ENCODE assay signal across 9 mouse cellular contexts in genomic region chr4:47608673-47609072, GRCm38 (mm10).
DNase-seq lines count a peak whose midpoint lies in the region; ATAC-seq lines count a peak whose summit lies in the region.
"Had no signal": no experiment of that assay in that cellular context is flagged by ENCODE, and none has a peak within 500 bp of the region (broad histone marks: within the 10 kb centered on the region; RNA-seq: fewer than 3 reads in every experiment).

No protein-coding gene starts in this region.

- H3K9me3 ChIP-seq in midbrain, embryonic 13.5 days = no peaks in the 10 kb centered on the region
- no peaks in the 10 kb centered on the region for H3K9me3 ChIP-seq in midbrain, embryonic 10.5 days (replicated peaks)
- no peaks in the 10 kb centered on the region for H3K9me3 ChIP-seq in forebrain, embryonic 15.5 days

- DNase-seq in midbrain, embryonic 10.5 days (ENCODE audit: low spot score) = no peak
- DNase-seq in layer of hippocampus, postnatal 25 days (ENCODE audit: extremely low spot score in 1 of 2, low spot score in 1 of 2) = peak; percentile 74 to 78
- peak; percentile 86 to 91 for DNase-seq in right cerebral cortex, postnatal 36 days (ENCODE audit: low spot score in 2 of 2)
- DNase-seq in neural tube, embryonic 10.5 days (ENCODE audit: extremely low spot score, low spot score) = no peak
- DNase-seq in lung, postnatal 4 days = no peak
- DNase-seq in thymus, adult 18-20 months = no peak
- DNase-seq: gastrocnemius, postnatal 36 days had no signal

- no peak overlapping the region for H3K27ac ChIP-seq in midbrain, embryonic 13.5 days
- H3K27ac ChIP-seq in midbrain, embryonic 10.5 days (replicated peaks) = no peak overlapping the region
- peak overlapping the region; percentile 71 for H3K27ac ChIP-seq in forebrain, embryonic 15.5 days (replicated peaks)

- peaks cover 14% of the 10 kb centered on the region for H3K4me1 ChIP-seq in midbrain, embryonic 13.5 days (replicated peaks)
- peaks cover 16% of the 10 kb centered on the region for H3K4me1 ChIP-seq in midbrain, embryonic 10.5 days
- peaks cover 24% of the 10 kb centered on the region for H3K4me1 ChIP-seq in forebrain, embryonic 15.5 days

- H3K36me3 ChIP-seq in midbrain, embryonic 13.5 days = no peaks in the 10 kb centered on the region
- H3K36me3 ChIP-seq in midbrain, embryonic 10.5 days = no peaks in the 10 kb centered on the region
- no peaks in the 10 kb centered on the region for H3K36me3 ChIP-seq in forebrain, embryonic 15.5 days

- H3K4me3 ChIP-seq in midbrain, embryonic 13.5 days (replicated peaks) = no peak overlapping the region
- no peak overlapping the region for H3K4me3 ChIP-seq in midbrain, embryonic 10.5 days
- H3K4me3 ChIP-seq in forebrain, embryonic 15.5 days = no peak overlapping the region

- WGBS in midbrain, embryonic 13.5 days = 40% methylated on average over 5 of the region's 5 CpGs
- 55% methylated on average over 5 of the region's 5 CpGs for WGBS in midbrain, embryonic 10.5 days
- WGBS in forebrain, embryonic 15.5 days = 12% methylated on average over 5 of the region's 5 CpGs

- ATAC-seq in midbrain, embryonic 13.5 days = 0 out of 2 replicates have a peak, but pooled peaks have one; percentile 14
- ATAC-seq in forebrain, embryonic 15.5 days (replicated peaks) = peak; percentile 75

- no peak overlapping the region for H3K9ac ChIP-seq in midbrain, embryonic 13.5 days (replicated peaks)
- H3K9ac ChIP-seq in forebrain, embryonic 15.5 days (replicated peaks) = no peak overlapping the region

- H3K27me3 ChIP-seq in midbrain, embryonic 13.5 days = no peaks in the 10 kb centered on the region
- H3K27me3 ChIP-seq in midbrain, embryonic 10.5 days (ENCODE audit: low read depth, poor library complexity, severe bottlenecking) = no peaks in the 10 kb centered on the region
- no peaks in the 10 kb centered on the region for H3K27me3 ChIP-seq in forebrain, embryonic 15.5 days

- H3K4me2 ChIP-seq in midbrain, embryonic 13.5 days (replicated peaks) = no peak overlapping the region
- no peak overlapping the region for H3K4me2 ChIP-seq in forebrain, embryonic 15.5 days (replicated peaks)

Comparison
In these comparisons a context has a peak if more than half of its experiments do, and no peak if none do; other contexts are left out.
1. DNase-seq: peak in layer of hippocampus, postnatal 25 days (2 of 2) and right cerebral cortex, postnatal 36 days (2 of 2); none in midbrain, embryonic 10.5 days (single experiment), neural tube, embryonic 10.5 days (single experiment), lung, postnatal 4 days (0 of 2) and thymus, adult 18-20 months (0 of 2).